Mouse (Mus musculus): ENCODE data around the gene Cpt1a. TPM values are rescaled to one million over a fixed set of nuclear protein-coding genes. Genes with fewer than 3 reads are reported as not detected.

Gene Cpt1a
- polyA plus RNA-seq, 1 experiment from 2014 or later: 31.8 TPM

DNA sequence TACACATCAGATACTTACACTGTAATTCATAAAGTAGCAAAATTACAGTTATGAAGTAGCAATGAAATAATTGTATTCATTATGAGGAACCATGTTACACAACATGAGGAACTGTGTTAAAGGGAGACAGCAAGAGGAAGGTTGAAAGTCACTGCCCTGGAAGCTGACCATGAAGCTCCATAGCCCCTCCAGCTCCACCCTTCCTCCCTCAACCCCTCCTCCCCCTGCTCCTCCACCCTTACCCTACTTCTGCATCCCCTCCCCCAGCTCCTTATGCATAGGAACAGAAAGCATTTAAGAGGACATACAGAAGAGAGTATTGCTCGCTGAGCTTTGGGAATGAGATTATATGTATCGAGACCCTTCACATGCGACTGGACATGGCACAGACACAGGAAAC lies 56.5 kb downstream of the Cpt1a start:
- H3K27ac ChIP-seq: no peak overlapping the region
- no peaks in the 10 kb centered on the region for H3K9me3 ChIP-seq
- H3K4me1 ChIP-seq (replicated peaks): no peaks in the 10 kb centered on the region
- H3K4me3 ChIP-seq (replicated peaks): no peak overlapping the region
- no peak for ATAC-seq
- no peaks in the 10 kb centered on the region for H3K27me3 ChIP-seq (replicated peaks)
- 0 out of 2 replicates have a peak, but pooled peaks cover 4% of the 10 kb centered on the region for H3K36me3 ChIP-seq
- WGBS: 91% methylated on average over 3 of the region's 3 CpGs
- no peak overlapping the region for H3K4me2 ChIP-seq (replicated peaks)
- no peak overlapping the region for H3K9ac ChIP-seq

DNA sequence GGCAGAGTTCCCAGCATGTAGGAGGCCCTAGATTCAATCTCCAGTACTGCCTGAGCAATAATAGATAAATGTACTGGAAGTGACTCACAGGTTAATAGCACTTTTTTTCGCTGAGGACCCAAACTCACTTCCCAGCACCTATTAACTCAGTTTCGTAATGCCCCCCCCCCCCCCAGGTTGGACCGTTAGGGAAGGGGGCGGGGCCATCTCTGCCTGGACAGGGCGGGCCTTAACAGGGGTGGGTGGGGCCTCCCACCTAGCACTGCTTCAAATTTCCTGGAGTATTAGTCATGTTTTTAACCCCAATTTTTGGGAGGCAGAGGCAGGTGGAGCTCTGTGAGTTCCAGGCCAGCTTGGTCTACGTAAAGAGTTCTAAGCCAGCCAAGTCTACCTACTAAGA lies 65.9 kb downstream of the Cpt1a start:
- peaks cover 4% of the 10 kb centered on the region; the same call in 1 of the 2 replicates for H3K4me1 ChIP-seq (replicated peaks)
- no peak overlapping the region for H3K4me3 ChIP-seq (replicated peaks)
- no peak for ATAC-seq
- 66% methylated on average over 6 of the region's 6 CpGs for WGBS
- no peaks in the 10 kb centered on the region for H3K27me3 ChIP-seq (replicated peaks)
- H3K9me3 ChIP-seq: no peaks in the 10 kb centered on the region
- no peaks in the 10 kb centered on the region for H3K36me3 ChIP-seq
- no peak overlapping the region for H3K9ac ChIP-seq
- no peak overlapping the region for H3K27ac ChIP-seq
- H3K4me2 ChIP-seq (replicated peaks): no peak overlapping the region

DNA sequence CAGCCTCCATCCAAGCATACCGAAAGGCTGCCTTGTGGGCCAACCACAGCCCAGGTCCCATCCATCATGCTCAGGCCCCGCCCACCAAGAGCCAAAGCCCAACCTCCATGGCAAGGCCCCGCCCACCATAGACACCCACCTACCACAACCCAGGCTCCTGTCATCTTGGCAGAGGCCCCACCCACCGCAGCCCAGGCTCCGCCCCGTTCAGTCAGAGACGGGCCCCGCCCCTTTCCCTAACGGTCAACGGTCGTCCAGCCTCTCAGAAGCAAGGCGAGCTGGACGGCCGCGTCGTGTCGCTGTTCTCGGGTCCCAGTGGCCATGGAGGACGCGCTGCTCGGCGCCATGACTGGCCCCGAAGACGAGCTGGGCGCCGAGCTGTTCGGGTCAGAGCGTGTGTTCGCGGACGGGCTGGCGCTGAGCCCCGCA lies 66.5 kb downstream of the Cpt1a start, which contains the start of gene Tesmin:
Gene Tesmin (plus strand): TSS at position 229 of the 429 bp plus-strand sequence.
- H3K4me2 ChIP-seq (replicated peaks): peak within 1 kb of the TSS; percentile 92
- peak; percentile 86 for ATAC-seq
- peak within 1 kb of the TSS; percentile 52 for H3K9ac ChIP-seq
- 2% methylated on average over 33 of the region's 33 CpGs for WGBS
- H3K4me1 ChIP-seq (replicated peaks): peaks cover 4% of the 10 kb centered on the region; the same call in 1 of the 2 replicates
- H3K27me3 ChIP-seq (replicated peaks): no peaks in the 10 kb centered on the region
- no peak within 1 kb of the TSS for H3K27ac ChIP-seq
- no peaks in the 10 kb centered on the region for H3K9me3 ChIP-seq
- no peaks in the 10 kb centered on the region for H3K36me3 ChIP-seq
- H3K4me3 ChIP-seq (replicated peaks): peak within 1 kb of the TSS; percentile 42

DNA sequence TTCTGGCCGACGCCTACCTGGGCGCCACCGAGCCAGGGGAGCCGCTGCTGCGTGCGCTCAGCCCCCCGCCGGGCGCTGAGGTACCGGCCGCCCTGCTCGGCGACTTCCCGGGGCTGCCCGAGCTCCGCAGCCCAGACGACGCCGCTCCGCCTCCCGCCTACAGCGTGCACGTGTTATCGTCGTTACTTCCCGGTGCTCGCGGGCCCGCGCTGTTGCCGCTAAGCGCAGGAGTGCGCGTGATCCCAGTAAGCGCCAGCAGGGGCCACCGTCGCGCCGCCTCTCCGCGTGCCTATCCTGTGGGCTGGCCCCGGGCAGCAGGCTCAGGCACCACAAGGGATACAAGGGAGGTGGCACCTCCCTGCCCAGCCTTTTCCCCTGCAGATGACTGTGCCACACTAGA lies 67.0 kb downstream of the Cpt1a start:
- peak overlapping the region; percentile 42 for H3K4me3 ChIP-seq (replicated peaks)
- H3K27ac ChIP-seq: no peak overlapping the region
- H3K27me3 ChIP-seq (replicated peaks): no peaks in the 10 kb centered on the region
- H3K9me3 ChIP-seq: no peaks in the 10 kb centered on the region
- no peaks in the 10 kb centered on the region for H3K36me3 ChIP-seq
- under 1% methylated on average over 41 of the region's 43 CpGs for WGBS
- peaks cover 4% of the 10 kb centered on the region; the same call in 1 of the 2 replicates for H3K4me1 ChIP-seq (replicated peaks)
- peak; percentile 97 for ATAC-seq
- peak overlapping the region; percentile 52 for H3K9ac ChIP-seq
- H3K4me2 ChIP-seq (replicated peaks): peak overlapping the region; percentile 92

DNA sequence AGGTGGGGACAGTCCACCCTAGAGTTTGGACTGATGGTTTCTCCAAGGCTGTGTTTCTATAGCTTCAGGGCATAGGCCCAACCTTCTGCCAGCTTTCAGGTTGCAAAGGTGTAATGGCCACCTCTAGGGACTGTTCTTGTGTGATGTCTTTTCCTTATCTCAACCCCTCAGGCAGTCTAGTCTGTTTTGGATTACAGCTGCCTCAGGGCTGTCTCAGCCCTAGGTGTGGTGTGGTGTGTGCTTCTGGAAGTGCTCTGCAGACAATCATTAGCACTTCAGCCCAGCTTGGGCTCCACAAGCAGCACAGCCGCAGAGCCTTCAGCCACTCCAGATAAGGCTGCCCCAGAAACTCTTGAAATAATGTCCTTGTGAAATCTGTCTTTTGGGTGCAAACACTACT lies 70.2 kb downstream of the Cpt1a start:
- no peak overlapping the region for H3K4me2 ChIP-seq (replicated peaks)
- no peak overlapping the region for H3K4me3 ChIP-seq (replicated peaks)
- no peak overlapping the region for H3K9ac ChIP-seq
- no peaks in the 10 kb centered on the region for H3K9me3 ChIP-seq
- H3K4me1 ChIP-seq (replicated peaks): peaks cover 4% of the 10 kb centered on the region; the same call in 1 of the 2 replicates
- no peaks in the 10 kb centered on the region for H3K36me3 ChIP-seq
- no peak overlapping the region for H3K27ac ChIP-seq
- 68% methylated on average over 1 of the region's 1 CpGs for WGBS
- no peak for ATAC-seq
- no peaks in the 10 kb centered on the region for H3K27me3 ChIP-seq (replicated peaks)

DNA sequence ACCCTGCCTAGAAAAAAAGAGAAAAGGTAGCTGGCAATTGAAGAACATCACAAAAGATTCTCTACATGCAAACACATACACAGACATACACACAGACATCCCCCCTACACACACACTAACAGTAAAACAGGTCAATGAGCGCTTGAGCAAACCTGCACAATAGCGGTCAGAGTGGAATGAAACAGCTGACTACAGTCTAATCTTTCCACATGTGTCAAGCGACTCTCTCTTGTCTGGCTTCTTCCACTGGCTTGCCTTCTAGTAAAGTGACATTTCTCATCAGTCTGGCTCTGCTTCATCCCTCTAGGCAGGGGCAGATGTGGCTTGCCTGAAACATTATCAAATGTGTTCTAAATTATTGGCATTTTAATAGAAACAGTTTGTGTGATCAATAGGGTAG lies 72.1 kb downstream of the Cpt1a start:
- no peak overlapping the region for H3K27ac ChIP-seq
- H3K9me3 ChIP-seq: no peaks in the 10 kb centered on the region
- H3K9ac ChIP-seq: no peak overlapping the region
- no peak overlapping the region for H3K4me2 ChIP-seq (replicated peaks)
- H3K36me3 ChIP-seq: no peaks in the 10 kb centered on the region
- H3K27me3 ChIP-seq (replicated peaks): no peaks in the 10 kb centered on the region
- ATAC-seq: no peak
- no peaks in the 10 kb centered on the region; the same call in 1 of the 2 replicates for H3K4me1 ChIP-seq (replicated peaks)
- 76% methylated on average over 3 of the region's 3 CpGs for WGBS
- H3K4me3 ChIP-seq (replicated peaks): no peak overlapping the region

DNA sequence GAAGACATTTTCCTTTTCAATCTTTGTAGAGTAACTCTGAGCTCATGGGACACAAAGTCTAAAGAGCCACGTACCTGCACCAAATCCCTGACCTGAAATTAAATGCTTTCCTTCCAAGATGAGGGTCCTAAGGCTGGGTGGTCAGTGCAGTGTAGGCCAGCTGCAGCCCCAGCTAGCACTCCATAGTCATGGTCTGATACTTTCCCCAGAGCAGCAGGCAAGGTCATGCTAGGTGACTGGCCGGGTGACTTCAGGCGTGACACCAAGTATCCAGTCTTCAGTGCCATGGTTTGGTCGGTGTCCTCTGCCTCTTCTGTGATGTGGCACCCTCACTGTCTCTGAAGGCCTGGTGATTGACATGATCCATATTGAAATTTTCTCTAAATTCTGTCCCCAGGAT lies 77.9 kb downstream of the Cpt1a start:
- Histone ChIP-seq H3K27ac (no peak overlapping the region), H3K9me3 (no peaks in the 10 kb centered on the region), H3K4me2 (replicated peaks) (no peak overlapping the region), H3K4me1 (replicated peaks) (no peaks in the 10 kb centered on the region), H3K4me3 (replicated peaks) (no peak overlapping the region), H3K36me3 (no peaks in the 10 kb centered on the region), H3K9ac (no peak overlapping the region), H3K27me3 (replicated peaks) (no peaks in the 10 kb centered on the region)
- ATAC-seq: no peak
- 90% methylated on average over 4 of the region's 4 CpGs for WGBS

DNA sequence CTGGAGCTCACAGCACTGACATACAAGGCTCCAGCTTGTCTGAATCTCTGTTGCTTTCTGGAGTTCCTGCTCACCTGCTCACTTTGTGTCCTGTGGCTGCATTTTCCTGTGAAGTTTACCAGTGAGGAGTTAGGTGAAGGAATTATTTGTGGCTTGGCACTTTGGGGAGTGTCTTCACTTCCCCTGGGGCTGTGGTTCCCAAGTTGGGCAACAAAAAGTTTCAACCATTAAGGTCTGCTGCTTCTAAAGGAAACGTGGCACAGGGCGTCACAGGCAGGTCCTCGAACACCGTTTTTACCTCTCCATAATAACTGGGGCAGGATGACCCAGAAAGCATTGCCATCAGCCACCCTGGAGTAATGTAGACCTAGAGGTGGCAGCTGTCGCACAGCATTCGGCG lies 79.4 kb downstream of the Cpt1a start:
- Histone ChIP-seq H3K27ac (no peak overlapping the region), H3K9ac (no peak overlapping the region), H3K36me3 (no peaks in the 10 kb centered on the region), H3K27me3 (replicated peaks) (no peaks in the 10 kb centered on the region), H3K9me3 (no peaks in the 10 kb centered on the region), H3K4me2 (replicated peaks) (no peak overlapping the region), H3K4me3 (replicated peaks) (no peak overlapping the region), H3K4me1 (replicated peaks) (no peaks in the 10 kb centered on the region)
- no peak for ATAC-seq
- 90% methylated on average over 7 of the region's 7 CpGs for WGBS

DNA sequence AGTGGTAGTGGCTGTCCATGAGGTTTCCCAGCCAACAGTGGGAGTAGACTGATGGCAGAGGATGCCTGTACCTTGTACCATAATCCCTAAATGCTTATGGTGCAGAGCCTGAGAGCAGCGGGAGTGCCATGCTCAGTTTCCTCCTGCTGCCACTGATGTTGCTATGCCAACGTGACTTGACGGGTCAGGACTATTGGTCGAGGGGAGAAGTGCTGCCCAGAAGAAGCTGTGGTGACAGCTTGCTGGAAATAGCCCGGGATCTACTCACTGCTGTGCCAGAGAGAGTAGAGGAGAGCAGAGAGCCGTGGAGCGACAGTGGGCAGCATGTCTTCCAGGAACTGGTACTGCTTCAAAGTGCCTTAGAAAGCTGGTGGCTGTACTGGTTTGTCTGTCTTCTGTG lies 79.8 kb downstream of the Cpt1a start:
- Histone ChIP-seq H3K9ac (no peak overlapping the region), H3K4me2 (replicated peaks) (no peak overlapping the region), H3K9me3 (no peaks in the 10 kb centered on the region), H3K27me3 (replicated peaks) (no peaks in the 10 kb centered on the region), H3K4me1 (replicated peaks) (no peaks in the 10 kb centered on the region), H3K27ac (no peak overlapping the region), H3K36me3 (no peaks in the 10 kb centered on the region), H3K4me3 (replicated peaks) (no peak overlapping the region)
- 53% methylated on average over 7 of the region's 7 CpGs for WGBS
- ATAC-seq: no peak

DNA sequence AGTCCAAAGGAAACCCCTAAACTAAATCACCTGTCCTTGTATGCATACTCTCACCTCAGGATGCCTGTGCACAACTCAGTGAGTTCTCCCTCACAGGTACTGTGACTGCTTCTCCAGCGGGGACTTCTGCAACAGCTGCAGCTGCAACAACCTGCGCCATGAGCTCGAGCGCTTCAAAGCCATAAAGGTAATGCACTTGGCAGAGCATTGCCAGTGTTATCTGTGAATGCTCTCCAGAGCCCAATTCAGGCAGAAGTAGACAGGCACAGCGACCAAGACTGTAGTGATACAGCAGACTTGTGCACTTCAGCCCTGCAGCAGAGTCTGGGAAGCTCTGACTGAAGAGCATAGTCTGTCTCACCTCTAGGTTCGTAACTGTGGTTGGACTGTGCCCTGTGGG lies 80.3 kb downstream of the Cpt1a start:
- Histone ChIP-seq H3K4me3 (replicated peaks) (no peak overlapping the region), H3K9me3 (no peaks in the 10 kb centered on the region), H3K36me3 (no peaks in the 10 kb centered on the region), H3K27me3 (replicated peaks) (no peaks in the 10 kb centered on the region), H3K27ac (no peak overlapping the region), H3K4me2 (replicated peaks) (no peak overlapping the region), H3K4me1 (replicated peaks) (no peaks in the 10 kb centered on the region), H3K9ac (no peak overlapping the region)
- WGBS: 74% methylated on average over 6 of the region's 6 CpGs
- ATAC-seq: no peak

DNA sequence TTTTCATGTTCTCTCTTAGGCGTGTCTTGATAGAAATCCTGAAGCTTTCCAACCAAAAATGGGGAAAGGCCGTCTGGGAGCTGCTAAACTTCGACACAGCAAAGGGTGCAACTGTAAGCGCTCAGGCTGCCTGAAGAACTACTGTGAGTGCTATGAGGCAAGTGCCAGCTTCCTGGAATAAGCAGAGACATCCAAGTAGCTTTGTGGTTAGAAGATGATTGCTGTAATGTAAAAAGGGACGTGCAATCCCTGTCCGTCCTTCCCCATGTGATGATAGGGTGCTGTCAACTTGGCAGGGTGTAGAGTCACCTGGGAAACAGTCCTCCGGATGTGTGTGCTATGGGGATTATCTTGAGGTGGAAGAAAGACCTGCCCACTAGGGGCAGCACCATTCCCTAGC lies 81.9 kb downstream of the Cpt1a start:
- H3K4me1 ChIP-seq (replicated peaks): no peaks in the 10 kb centered on the region
- no peak for ATAC-seq

DNA sequence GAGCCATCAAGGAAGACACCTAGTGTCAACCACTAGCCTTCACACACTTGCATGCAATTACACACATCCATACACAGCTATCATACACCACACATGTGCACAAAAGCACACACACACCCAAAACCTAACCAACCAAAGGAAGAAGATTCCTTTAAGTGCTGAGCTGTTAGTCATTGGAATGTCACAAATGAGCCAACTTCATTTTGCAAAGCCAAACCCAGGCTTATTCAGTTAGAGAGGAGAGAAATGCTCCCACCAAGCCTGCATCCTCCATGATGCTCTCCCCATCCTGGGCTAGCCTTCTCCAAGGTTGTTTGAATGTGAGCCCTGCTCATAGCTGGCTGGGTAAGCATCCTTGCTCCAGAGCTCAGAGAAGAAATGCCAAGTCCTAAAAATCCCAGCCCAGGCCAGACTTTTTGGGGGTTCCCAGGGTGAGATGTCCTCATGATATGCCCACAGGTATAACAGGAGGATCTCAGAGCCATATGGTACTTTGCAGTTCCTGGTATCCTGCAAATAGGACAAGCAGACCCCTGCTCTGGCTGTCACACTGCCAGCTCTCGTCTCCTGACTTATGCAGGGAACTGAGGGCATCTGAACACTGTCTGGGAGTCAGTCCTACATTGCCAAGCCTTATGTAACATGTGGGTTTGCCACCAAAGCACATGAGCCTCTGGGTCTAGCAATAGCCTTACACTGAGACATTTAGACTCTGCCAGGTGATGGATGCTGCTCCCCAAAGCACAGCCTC lies 83.6 kb downstream of the Cpt1a start:
- Histone ChIP-seq H3K9ac (no peak overlapping the region), H3K4me2 (replicated peaks) (no peak overlapping the region), H3K27me3 (replicated peaks) (no peaks in the 10 kb centered on the region), H3K4me3 (replicated peaks) (no peak overlapping the region), H3K9me3 (no peaks in the 10 kb centered on the region), H3K36me3 (no peaks in the 10 kb centered on the region), H3K27ac (no peak overlapping the region), H3K4me1 (replicated peaks) (no peaks in the 10 kb centered on the region)
- no peak for ATAC-seq
- 44% methylated on average over 1 of the region's 1 CpGs for WGBS

More for the DNA sequence above, 81.9 kb downstream of the Cpt1a start:
- Histone ChIP-seq H3K36me3 (no peaks in the 10 kb centered on the region), H3K9me3 (no peaks in the 10 kb centered on the region), H3K9ac (no peak overlapping the region), H3K27me3 (replicated peaks) (no peaks in the 10 kb centered on the region), H3K27ac (no peak overlapping the region), H3K4me3 (replicated peaks) (no peak overlapping the region), H3K4me2 (replicated peaks) (no peak overlapping the region)
- 86% methylated on average over 7 of the region's 7 CpGs for WGBS

DNA sequence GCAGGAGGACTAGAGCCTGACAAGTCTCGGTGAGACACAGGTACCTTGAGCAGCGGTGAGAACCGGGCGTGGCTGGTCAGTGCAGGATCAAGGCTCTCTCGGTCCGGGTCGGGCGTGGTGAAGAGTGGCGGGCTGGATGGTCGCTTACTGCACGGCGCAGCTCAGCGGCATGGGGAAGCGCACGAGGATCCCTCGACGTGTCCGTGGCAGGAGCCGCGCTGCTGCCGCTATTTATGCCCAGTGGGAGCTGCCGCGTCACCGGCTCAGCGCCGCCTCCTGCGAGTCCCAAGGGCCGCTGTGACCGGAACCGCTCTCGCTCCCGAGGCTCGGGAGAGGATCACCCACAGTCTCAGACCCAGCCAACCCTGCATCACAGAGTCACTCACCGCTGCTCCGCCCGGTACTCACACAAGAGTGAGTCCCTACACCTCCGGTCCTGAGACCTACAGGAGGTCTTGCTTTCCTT lies 92.2 kb downstream of the Cpt1a start, which contains the start of gene Gal:
Gene Gal (minus strand): TSS at position 277 of the 466 bp plus-strand sequence.
- under 1% methylated on average over 37 of the region's 37 CpGs for WGBS
- no peaks in the 10 kb centered on the region for H3K36me3 ChIP-seq
- no peak within 1 kb of the TSS for H3K27ac ChIP-seq
- H3K4me3 ChIP-seq (replicated peaks): peak within 1 kb of the TSS; percentile 31
- H3K9me3 ChIP-seq: no peaks in the 10 kb centered on the region
- ATAC-seq: peak; percentile 66
- peak within 1 kb of the TSS; percentile 36 for H3K9ac ChIP-seq
- peak within 1 kb of the TSS; percentile 71 for H3K4me2 ChIP-seq (replicated peaks)
- peaks cover 27% of the 10 kb centered on the region for H3K27me3 ChIP-seq (replicated peaks)
- peaks cover 5% of the 10 kb centered on the region; the same call in 1 of the 2 replicates for H3K4me1 ChIP-seq (replicated peaks)

All from intestine, embryonic 15.5 days (tissue).